Mouse (Mus musculus) liver, postnatal 0 days (tissue): ENCODE results near the gene Mpdu1.
"Not testable (repeated sequence)": the region's sequence is repeated elsewhere in the genome, so short reads cannot be mapped to it uniquely, and the experiment has no call there.

ENCODE experiments used
- CTCF ChIP-seq: sonication (generic); IDR thresholded peaks from 2 replicates; pipeline ENCODE4 v1.5.1; 2016; ENCODE audit warnings: antibody characterized with exemption, low read depth
- EP300 ChIP-seq: IDR thresholded peaks from 2 replicates; pipeline ENCODE4 v1.6.1; 2016; ENCODE audit warnings: antibody characterized with exemption, low read depth, mild to moderate bottlenecking

DNA sequence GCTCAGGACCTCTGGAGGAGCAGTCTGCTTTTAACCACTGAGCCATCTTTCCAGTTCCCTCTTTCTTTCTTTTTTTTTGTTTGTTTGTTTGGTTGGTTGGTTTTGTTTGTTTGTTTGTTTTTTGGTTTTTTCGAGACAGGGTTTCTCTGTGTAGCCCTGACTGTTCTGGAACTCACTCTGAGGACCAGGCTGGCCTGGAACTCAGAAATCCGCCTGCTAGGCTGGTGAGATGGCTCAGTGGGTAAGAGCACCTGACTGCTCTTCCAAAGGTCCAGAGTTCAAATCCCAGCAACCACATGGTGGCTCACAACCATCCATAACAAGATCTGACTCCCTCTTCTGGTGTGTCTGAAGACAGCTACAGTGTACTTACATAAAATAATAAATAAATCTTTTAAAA lies 38.1 kb downstream of the Mpdu1 start:
- TF ChIP-seq EP300, CTCF: not testable (repeated sequence)
